Mouse (Mus musculus) hindbrain, embryonic 11.5 days (tissue): ENCODE data around the gene Reep1. TPM values are rescaled to one million over a fixed set of nuclear protein-coding genes. Genes with fewer than 3 reads are reported as not detected.

Experiments
- polyA plus RNA-seq: library from polyadenylated mRNA; unstranded; fragments of >200 nt; fragmentation: Nextera tagmentation; extraction: Ambion mirVana; gene quantifications from 2 replicates; pipeline ENCODE4 v1.2.1, GENCODE M21; 2014

The Reep1 gene
- polyA plus RNA-seq, 1 experiment from 2014 or later: 75.3 TPM

Other genes with a start within 250 kb of the Reep1 start
- gene Rnf103, start 213.7 kb upstream of the Reep1 start, polyA plus RNA-seq: 18.8 and 19.5 TPM in 2 replicates
- 53.2 and 57.7 TPM in 2 replicates for gene Chmp3, start 163.8 kb upstream of the Reep1 start, polyA plus RNA-seq
- 69.5 and 69.8 TPM in 2 replicates for gene Kdm3a, start 74.6 kb upstream of the Reep1 start, polyA plus RNA-seq
- gene Mrpl35, start 119.4 kb downstream of the Reep1 start, polyA plus RNA-seq: 58.4 and 63.3 TPM in 2 replicates
- gene Immt, start 123.8 kb downstream of the Reep1 start, polyA plus RNA-seq: 186 and 202 TPM in 2 replicates
- 129 and 136 TPM in 2 replicates for gene Ptcd3, start 201.2 kb downstream of the Reep1 start, polyA plus RNA-seq
- gene Polr1a, start 201.5 kb downstream of the Reep1 start, polyA plus RNA-seq: 24.0 and 27.7 TPM in 2 replicates